ENCODE assay signal across 24 mouse cellular contexts in genomic region chr17:3736936-3737335, GRCm38 (mm10). TPM values are rescaled to one million over a fixed set of nuclear protein-coding genes. Genes with fewer than 3 reads are reported as not detected.
DNase-seq lines count a peak whose midpoint lies in the region; ATAC-seq and TF ChIP-seq lines count a peak whose summit lies in the region.
"Had no signal": no experiment of that assay in that cellular context is flagged by ENCODE, and none has a peak within 500 bp of the region (broad histone marks: within the 10 kb centered on the region; RNA-seq: fewer than 3 reads in every experiment).

No protein-coding gene starts in this region.

- H3K27ac ChIP-seq in embryonic facial prominence, embryonic 14.5 days (replicated peaks; ENCODE audit: low read depth, low read length), result no peak overlapping the region
- no peak overlapping the region for H3K27ac ChIP-seq in embryonic facial prominence, embryonic 10.5 days (replicated peaks)
- H3K27ac ChIP-seq in lung, postnatal 0 days (ENCODE audit: low read length), result no peak overlapping the region
- H3K27ac ChIP-seq: embryonic facial prominence, embryonic 12.5 days; gastrocnemius, adult 2 months; hindbrain, embryonic 12.5 days; limb, embryonic 12.5 days; liver, embryonic 12.5 days had no signal

- no peak for TF ChIP-seq EP300 in lung, postnatal 0 days (IDR thresholded peaks at IDR 0.05)

- peak; percentile 37 for DNase-seq in embryonic facial prominence, embryonic 14.5 days (ENCODE audit: low spot score)
- no peak for DNase-seq in embryonic facial prominence, embryonic 10.5 days (ENCODE audit: low spot score)
- peak; percentile 50 for DNase-seq in lung, postnatal 0 days (ENCODE audit: low spot score)
- DNase-seq in lung, adult 2 months, result no peak
- DNase-seq in adrenal gland, postnatal 25 days, result peak; percentile 2
- DNase-seq in lung, postnatal 36 days, result peak; percentile 30
- no peak for DNase-seq in spleen, postnatal 36 days (ENCODE audit: low spot score in 2 of 2)
- no peak for DNase-seq in thymus, postnatal 25 days
- DNase-seq: cerebellum, adult 9-10 months; gastrocnemius, adult 2 months; heart, postnatal 14 days; kidney, adult 8-10 months had no signal

- WGBS in embryonic facial prominence, embryonic 14.5 days, result 57% methylated on average over 2 of the region's 2 CpGs
- WGBS in embryonic facial prominence, embryonic 10.5 days, result 87% methylated on average over 2 of the region's 2 CpGs
- WGBS in lung, postnatal 0 days, result 47% methylated on average over 2 of the region's 2 CpGs
- WGBS in lung, adult 2 months, result 56% methylated on average over 2 of the region's 2 CpGs

- ATAC-seq in embryonic facial prominence, embryonic 14.5 days (ENCODE audit: low read depth), result no peak
- ATAC-seq in lung, postnatal 0 days, result no peak
- ATAC-seq: forebrain, embryonic 16.5 days; liver, embryonic 12.5 days had no signal

- no peak for TF ChIP-seq CTCF in lung, postnatal 0 days (IDR thresholded peaks at IDR 0.05)
- TF ChIP-seq CTCF in lung, adult 2 months (IDR thresholded peaks at IDR 0.05; ENCODE audit: insufficient read depth, low read length), result no peak

- H3K27me3 ChIP-seq in embryonic facial prominence, embryonic 14.5 days (replicated peaks; ENCODE audit: control insufficient read depth, insufficient read depth, low read length), result no peaks in the 10 kb centered on the region
- no peaks in the 10 kb centered on the region for H3K27me3 ChIP-seq in embryonic facial prominence, embryonic 10.5 days (replicated peaks; ENCODE audit: low read depth, poor library complexity, severe bottlenecking)
- no peaks in the 10 kb centered on the region for H3K27me3 ChIP-seq in lung, postnatal 0 days (replicated peaks; ENCODE audit: insufficient read depth, low read length)
- H3K27me3 ChIP-seq: embryonic facial prominence, embryonic 12.5 days; heart, embryonic 12.5 days; hindbrain, embryonic 12.5 days; limb, embryonic 12.5 days; liver, embryonic 12.5 days had no signal

- no peaks in the 10 kb centered on the region for H3K4me1 ChIP-seq in embryonic facial prominence, embryonic 14.5 days (ENCODE audit: control insufficient read depth, insufficient read depth, low read length)
- no peaks in the 10 kb centered on the region for H3K4me1 ChIP-seq in embryonic facial prominence, embryonic 10.5 days
- H3K4me1 ChIP-seq in lung, postnatal 0 days (ENCODE audit: insufficient read depth, low read depth, low read length), result no peaks in the 10 kb centered on the region
- no peaks in the 10 kb centered on the region for H3K4me1 ChIP-seq in lung, adult 2 months (ENCODE audit: control insufficient read depth, insufficient read depth, low read length)
- H3K4me1 ChIP-seq: embryonic facial prominence, embryonic 12.5 days; heart, embryonic 12.5 days; hindbrain, embryonic 12.5 days; limb, embryonic 12.5 days; liver, embryonic 12.5 days had no signal

- H3K9ac ChIP-seq in embryonic facial prominence, embryonic 14.5 days (ENCODE audit: low read depth, low read length), result no peak overlapping the region
- no peak overlapping the region for H3K9ac ChIP-seq in lung, postnatal 0 days (replicated peaks; ENCODE audit: low read depth)
- H3K9ac ChIP-seq: embryonic facial prominence, embryonic 12.5 days; heart, embryonic 12.5 days; hindbrain, embryonic 12.5 days; limb, embryonic 12.5 days; liver, embryonic 12.5 days had no signal

- H3K36me3 ChIP-seq in embryonic facial prominence, embryonic 14.5 days (ENCODE audit: control insufficient read depth, insufficient read depth, low read length), result no peaks in the 10 kb centered on the region
- no peaks in the 10 kb centered on the region for H3K36me3 ChIP-seq in embryonic facial prominence, embryonic 10.5 days (replicated peaks)
- no peaks in the 10 kb centered on the region for H3K36me3 ChIP-seq in lung, postnatal 0 days (ENCODE audit: insufficient read depth, low read length)
- H3K36me3 ChIP-seq: embryonic facial prominence, embryonic 12.5 days; G1E; heart, embryonic 12.5 days; hindbrain, embryonic 12.5 days; limb, embryonic 12.5 days; liver, embryonic 12.5 days had no signal

- H3K4me2 ChIP-seq in embryonic facial prominence, embryonic 14.5 days (ENCODE audit: low read depth, low read length), result no peak overlapping the region
- H3K4me2 ChIP-seq in lung, postnatal 0 days (replicated peaks; ENCODE audit: low read depth, low read length), result no peak overlapping the region
- H3K4me2 ChIP-seq: embryonic facial prominence, embryonic 12.5 days; heart, embryonic 12.5 days; hindbrain, embryonic 12.5 days; limb, embryonic 12.5 days; liver, embryonic 12.5 days had no signal

- no peak overlapping the region for H3K4me3 ChIP-seq in embryonic facial prominence, embryonic 14.5 days (ENCODE audit: low read depth, low read length)
- no peak overlapping the region for H3K4me3 ChIP-seq in embryonic facial prominence, embryonic 10.5 days
- H3K4me3 ChIP-seq in lung, postnatal 0 days (ENCODE audit: low read depth, low read length), result no peak overlapping the region
- H3K4me3 ChIP-seq in lung, adult 2 months (replicated peaks; ENCODE audit: extremely low read depth, low read depth, low read length), result no peak overlapping the region
- H3K4me3 ChIP-seq: embryonic facial prominence, embryonic 12.5 days; gastrocnemius, adult 2 months; heart, embryonic 12.5 days; hindbrain, embryonic 12.5 days; limb, embryonic 12.5 days; liver, embryonic 12.5 days had no signal

- H3K9me3 ChIP-seq in embryonic facial prominence, embryonic 14.5 days (ENCODE audit: control insufficient read depth, low read length), result no peaks in the 10 kb centered on the region
- no peaks in the 10 kb centered on the region for H3K9me3 ChIP-seq in embryonic facial prominence, embryonic 10.5 days
- H3K9me3 ChIP-seq in lung, postnatal 0 days (ENCODE audit: low read length), result no peaks in the 10 kb centered on the region
- H3K9me3 ChIP-seq: embryonic facial prominence, embryonic 12.5 days; G1E; heart, embryonic 12.5 days; hindbrain, embryonic 12.5 days; limb, embryonic 12.5 days; liver, embryonic 12.5 days had no signal

- no peak for TF ChIP-seq POLR2A in lung, adult 2 months (IDR thresholded peaks at IDR 0.05; ENCODE audit: borderline replicate concordance, extremely low read depth, low read depth, low read length)

RNA-seq across cellular contexts. Expression of gene Nox3, which starts 40.9 kb away (rescaled TPM):
- 0.18 and 0.26 TPM in 2 replicates for polyA plus RNA-seq in embryonic facial prominence, embryonic 14.5 days (2014; fragmentation: Nextera tagmentation; extraction: Ambion mirVana)
- polyA plus RNA-seq in embryonic facial prominence, embryonic 10.5 days (2016; fragmentation: Nextera tagmentation; extraction: Ambion mirVana), result 0.10 and 0.11 TPM in 2 replicates
- polyA plus RNA-seq in lung, postnatal 0 days (2015; fragmentation: Nextera tagmentation; extraction: Ambion mirVana), result not detected in 2 replicates
- not detected in 2 replicates for polyA plus RNA-seq in lung, adult 2 months (2012; rRNA removed)
- not detected in 2 replicates for total RNA-seq in adrenal gland, postnatal 25 days (2021)
- total RNA-seq: common myeloid progenitor, adult 5-6 weeks; G1E; gastrocnemius, adult 2 months; heart, postnatal 14 days; layer of hippocampus, postnatal 25 days had no signal
- polyA plus RNA-seq: forebrain, embryonic 16.5 days; G1E; gonadal fat pad, adult 2 months; heart, embryonic 12.5 days; large intestine, adult 2 months; limb, embryonic 12.5 days; liver, embryonic 12.5 days; lung, embryonic 16.5 days had no signal

Comparison
In these comparisons a context has a peak if more than half of its experiments do, and no peak if none do; other contexts are left out.
1. DNase-seq: peak in embryonic facial prominence, embryonic 14.5 days (single experiment), lung, postnatal 0 days (single experiment), adrenal gland, postnatal 25 days (single experiment) and lung, postnatal 36 days (single experiment); none in embryonic facial prominence, embryonic 10.5 days (single experiment), lung, adult 2 months (single experiment), spleen, postnatal 36 days (0 of 2) and thymus, postnatal 25 days (single experiment).